Mouse (Mus musculus) layer of hippocampus, adult 9-11 months (tissue): ENCODE data around the gene Gen1.

Experiments
- DNase-seq: peaks from one replicate; pipeline ENCODE4 v3.0.0; 2022

Gen1 gene

DNA sequence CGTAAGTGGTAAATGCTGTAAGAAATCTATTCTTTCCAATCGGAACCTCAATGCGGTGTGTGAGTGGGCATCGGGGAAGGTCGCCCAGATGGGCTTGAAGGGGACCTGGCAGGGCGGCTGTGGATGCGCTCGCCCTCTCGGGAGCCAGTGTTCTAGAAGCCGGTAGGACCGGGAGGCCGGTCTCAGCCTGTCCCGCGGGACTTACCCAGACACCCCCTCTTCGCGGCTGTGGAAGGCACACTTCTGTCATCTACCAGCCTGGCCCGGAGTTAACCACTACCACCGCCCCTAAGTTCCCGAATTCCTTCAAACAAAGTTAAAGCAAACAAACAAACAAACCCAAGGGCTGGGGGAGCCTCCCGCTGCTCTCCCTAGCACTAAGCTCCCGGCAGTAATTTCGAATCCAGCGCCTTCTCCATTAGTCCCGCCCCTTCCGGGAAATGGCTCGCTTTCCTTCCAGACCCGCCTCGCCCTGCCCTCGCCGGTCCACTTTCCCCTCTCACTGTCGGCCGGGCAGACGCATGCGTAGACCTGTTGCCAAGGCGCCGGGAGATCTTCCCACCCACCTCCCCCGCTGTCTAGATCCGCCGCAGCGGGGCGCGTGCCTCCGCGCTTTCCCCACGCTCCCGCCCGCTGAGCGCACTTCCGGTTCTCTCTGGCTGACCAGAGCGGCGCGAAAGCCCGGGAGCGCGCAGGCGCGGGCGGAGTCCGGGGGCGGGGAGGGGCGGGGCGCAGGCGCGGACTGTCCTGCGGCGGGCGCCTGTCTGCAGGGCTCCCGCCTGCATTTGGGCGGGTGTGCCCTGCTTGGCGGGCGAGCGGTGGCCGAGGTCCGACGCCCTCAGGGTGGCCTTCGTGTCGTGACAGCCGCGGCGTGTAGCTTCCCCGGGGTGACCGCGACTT is at the start of gene Gen1, which contains the start of gene Smc6:
Gene Gen1 (minus strand): TSS at position 420 of the 900 bp plus-strand sequence.
Gene Smc6 (plus strand): TSS at position 505 of the 900 bp plus-strand sequence.
- DNase-seq = peak; percentile 93

DNA sequence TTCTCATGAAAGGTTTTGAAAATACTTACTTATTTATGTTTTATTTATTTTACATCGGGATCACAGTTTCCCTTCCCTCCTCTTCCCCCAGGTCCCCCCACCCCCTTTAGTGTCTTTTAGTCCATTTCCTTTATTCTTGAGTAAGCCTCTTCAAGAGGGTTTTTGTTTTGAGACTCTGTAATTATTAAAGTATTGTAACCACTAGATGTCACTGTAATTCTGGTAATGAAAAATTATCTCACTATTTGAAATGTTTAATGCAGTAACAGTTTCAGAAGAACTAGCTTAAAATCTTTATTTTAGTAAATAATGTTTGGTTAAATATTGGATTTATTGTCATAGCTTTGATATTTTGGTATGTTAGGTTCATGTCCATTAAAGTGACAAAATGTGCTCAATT is 48.2 kb upstream of the Gen1 start:
- DNase-seq = no peak

DNA sequence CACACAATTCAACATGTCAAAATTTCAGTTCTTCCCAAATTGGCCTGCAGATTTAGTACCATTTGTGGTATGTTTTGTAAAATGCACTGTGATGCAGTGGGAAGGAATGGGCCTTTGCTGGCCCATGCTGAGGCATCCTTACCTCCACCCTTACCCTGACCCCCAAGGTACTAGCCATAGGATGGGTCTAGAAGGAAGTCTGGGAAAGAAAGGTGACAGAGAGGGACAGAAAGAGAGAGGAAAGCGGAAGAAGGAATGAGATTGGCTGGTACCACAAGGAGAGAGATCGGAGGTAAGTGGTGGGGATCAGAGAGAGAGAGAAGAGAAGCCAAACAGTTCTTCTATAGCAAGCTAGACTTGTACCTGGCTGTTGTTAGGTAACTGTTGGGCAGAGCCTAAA is 45.5 kb upstream of the Gen1 start:
- DNase-seq = no peak

DNA sequence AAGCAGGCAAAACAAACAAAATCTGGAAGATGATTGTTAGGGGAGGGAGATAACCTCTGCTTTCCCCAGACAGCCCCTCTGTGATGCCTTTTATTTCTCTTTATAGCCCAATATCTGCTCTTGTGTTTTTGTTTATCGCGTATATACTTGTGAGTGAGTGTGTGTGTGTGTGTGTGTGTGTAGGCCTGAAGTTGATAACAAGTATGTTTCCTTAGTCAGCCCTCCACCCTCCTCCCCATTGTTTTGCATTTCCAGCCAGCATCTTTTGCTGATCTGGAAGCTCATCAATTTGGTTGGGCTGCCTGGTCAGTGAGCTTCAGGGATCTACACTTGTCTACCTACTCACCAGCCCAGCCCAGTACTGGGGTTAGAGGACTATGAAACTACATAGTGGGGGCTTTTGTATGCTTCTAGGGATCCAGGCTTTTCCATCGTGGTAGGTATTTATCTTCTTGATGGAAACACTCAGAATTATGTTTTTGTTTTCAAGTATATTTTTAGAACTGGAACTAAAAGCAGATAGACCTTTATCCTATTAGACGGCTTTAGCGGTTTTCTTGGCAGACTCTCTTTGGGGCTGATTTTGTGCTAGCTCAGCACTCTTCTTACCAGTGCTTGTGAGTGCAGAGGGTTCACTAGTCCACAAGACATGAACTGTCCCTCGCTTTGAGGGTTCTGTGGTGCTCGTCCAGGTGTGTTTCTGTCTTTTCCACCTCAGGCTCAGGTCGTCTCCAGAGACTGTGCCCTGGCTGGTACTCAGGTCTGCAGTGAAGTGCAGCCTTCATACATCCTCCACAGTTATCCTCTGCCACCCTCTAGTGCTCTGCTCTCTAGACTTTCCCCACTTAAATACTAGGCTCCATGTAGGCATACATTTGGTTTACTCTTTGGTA is 41.4 kb upstream of the Gen1 start:
- no peak for DNase-seq

DNA sequence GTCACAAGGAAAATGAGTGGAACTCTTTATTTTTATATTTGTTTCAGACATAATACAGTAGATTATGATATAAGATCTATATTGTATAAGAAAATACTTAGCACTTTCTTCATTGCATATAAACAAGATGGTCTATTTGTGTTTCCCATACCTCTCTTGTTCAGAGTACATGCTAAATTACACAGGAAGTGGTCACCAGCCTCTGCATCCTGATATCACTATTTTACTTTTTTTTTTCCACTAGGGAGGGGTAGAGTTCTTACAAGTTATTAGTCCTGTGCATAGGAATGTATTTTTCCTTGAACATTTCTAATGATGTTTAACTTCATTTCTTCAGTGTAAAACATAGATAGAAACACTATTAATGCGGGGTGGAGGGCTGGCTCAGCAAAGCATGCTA is 35.3 kb upstream of the Gen1 start:
- DNase-seq = no peak

DNA sequence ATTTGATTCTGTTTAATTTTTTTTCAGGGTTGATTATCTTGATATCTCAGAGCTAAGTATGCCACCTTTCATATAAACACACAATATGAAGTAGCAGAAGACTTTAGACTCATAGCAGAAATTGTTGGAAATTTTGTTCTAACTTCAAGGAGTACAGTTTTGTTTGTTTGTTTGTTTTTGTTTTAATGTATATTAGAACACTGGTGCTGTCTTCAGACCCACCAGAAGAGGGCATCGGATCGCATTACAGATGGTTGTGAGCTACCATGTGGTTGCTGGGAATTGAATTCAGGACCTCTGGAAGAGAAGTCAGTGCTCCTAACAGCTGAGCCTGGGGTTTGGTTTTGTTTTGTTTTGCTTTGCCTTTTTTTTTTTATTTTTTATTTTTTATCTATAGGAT is 20.8 kb upstream of the Gen1 start:
- no peak for DNase-seq

DNA sequence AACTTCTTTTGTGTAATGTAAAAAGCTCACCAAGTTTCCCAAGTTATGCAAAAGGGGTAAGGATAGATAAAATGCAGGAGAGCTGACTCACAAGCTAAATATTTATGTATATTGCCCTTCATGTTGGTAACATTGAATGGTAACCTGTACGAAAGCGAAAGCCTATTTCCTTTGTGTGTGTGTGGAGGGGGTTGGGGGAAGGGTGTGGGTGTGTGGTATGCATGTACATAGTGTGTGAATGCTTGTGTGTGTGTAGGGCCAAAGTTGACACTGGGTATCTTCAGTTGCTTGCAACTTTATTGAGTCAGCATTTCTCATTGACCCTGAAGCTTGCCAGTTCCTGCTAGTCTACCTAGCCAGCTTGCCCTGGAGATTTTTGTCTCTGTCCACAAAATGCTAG is 16.0 kb upstream of the Gen1 start:
- no peak for DNase-seq

DNA sequence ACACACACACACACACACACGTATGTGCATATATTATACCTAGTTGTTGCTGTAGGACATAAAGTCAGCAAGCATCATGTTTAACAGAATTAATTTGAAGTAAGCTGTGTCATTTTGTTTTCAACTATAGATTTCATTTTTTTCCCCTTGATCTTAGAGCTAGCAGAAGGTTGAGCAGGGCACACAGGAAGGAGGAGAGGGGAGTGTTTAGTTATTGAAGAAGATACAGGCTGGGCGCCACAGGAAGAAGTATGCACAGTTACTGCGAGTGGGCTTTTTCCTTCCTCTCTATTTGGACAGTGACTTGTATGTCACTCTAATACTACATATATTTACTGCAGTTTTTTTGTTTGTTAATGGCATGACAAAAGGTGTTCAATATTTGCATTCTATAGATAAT is 14.3 kb upstream of the Gen1 start:
- DNase-seq = no peak

DNA sequence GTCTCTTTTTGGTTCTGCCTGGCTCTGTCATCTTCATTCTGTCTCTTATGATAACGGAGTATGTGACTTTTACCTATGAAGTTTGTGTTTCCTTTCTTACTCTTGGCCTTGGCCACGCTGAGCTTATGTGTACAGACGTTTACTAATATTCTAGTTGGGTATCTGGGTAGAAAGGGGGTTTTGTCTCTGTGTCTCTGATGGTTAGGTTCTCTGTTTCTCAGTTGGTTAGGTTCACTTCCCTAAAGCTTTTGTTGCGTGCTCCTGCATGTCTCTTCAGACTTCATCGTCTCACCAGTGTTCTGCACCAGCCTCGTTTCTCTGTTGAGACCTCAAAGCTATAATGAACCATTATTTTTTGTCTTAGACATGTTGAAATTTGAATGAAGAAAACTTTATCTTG is 11.6 kb upstream of the Gen1 start:
- no peak for DNase-seq

DNA sequence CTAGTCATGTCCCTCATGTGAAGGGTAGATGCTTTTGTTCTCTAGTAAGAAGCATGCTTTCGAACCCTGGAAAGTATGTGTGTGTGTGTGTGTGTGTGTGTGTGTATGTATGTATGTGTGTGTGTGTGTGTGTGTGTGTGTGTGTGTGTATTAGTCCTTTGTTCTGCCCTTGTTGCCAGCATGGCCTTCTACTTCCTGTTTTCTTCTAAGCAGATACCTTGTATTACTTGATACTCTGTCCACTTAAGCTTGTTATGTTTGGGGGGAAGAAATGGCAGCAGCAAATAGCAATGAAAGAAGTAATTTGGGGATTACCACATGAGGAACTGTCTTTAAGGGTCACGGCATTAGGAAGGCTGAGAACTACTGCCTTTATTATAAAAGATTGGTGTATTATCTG is 11.0 kb upstream of the Gen1 start:
- no peak for DNase-seq

DNA sequence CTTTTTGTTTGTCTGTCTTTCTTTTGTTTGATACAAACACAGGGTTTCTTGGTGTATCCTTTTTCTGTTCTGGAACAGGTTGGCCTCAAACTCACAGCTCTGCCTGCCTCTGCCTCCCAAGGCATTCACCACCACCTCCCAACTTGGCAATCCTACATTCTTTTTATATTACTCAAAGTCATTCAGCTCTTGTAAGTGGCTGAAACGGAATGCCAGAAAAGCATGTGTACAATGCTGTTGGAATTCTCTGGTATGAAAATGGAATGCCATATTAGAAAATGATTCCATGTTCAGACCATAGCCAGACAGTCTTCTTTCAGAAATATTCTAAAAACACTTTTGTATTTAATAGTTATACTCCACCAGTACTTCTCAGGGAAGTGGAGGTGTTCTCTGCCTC is 7.6 kb upstream of the Gen1 start:
- DNase-seq = no peak

DNA sequence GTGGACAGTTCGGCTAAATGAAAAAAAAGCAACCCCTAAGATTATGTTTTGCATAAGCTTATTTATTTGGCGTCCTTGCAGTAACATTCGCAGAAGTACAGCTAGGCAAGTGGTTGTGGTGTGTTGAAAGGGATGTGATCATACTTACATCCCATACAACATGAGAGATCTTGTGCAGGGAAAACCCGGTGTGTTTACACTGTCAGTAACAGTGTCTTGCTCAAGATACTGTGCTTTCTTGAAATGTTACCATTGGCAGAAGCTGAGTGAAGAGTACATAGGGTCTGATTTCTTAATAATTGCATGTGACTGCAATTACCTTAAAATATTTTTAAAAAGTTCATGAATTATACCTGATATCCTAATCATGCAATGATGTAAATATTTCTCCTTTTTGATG is 7.0 kb upstream of the Gen1 start:
- no peak for DNase-seq

DNA sequence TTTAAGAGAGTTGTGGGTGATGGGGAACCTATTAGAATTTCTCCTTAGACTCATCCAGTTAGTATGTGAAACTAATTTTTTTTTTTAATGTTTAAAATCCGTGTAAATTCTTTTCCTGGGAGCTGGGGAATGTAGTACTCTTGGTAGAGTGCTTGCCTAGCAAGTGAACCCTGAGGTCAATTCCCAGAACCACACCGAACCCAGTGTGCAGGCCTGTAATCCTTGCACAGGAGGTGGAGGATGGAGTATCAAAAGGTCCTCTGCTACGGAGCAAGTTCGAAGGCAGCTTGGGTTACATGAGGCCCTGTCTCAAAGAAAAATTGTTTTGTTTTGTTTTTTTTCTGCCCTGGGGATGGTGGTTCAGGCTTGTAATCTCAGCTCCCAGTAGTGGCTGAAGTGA is 1.4 kb upstream of the Gen1 start:
- DNase-seq = no peak

DNA sequence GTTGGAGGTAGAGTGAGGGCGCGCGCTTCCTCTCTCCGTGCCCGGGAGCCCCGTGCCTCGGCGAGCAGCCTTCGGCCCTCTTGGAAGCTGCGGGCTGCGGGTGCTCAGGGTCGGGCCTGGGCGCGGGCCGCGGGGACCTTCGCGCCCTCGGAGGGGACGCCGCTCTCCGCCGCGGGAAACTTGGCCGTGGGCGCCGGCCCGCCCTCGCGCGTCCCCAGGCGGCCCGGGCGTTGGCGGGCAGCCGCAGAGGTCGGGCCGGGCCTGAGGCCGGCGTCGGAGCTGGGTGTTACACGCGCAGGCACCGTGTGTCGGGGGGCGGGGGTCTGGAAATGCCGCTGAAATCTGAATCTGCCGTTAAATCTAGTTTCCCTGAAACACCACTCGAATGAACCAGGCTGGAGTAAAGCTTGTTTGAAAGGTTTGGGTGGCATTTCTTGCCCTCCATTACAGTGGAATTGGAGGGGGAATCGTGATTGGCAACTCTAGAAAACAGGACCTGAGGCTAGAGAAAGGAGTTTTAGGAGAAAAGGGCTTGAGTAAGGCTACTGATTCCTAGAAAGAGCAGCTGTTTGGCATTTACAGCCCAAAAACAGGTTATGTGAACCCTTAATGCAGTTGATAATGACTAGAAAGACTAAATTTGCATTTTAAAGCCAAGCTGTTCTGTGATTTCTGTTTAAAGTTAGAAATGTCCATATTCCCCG is 833 bp upstream of the Gen1 start:
- no peak for DNase-seq

DNA sequence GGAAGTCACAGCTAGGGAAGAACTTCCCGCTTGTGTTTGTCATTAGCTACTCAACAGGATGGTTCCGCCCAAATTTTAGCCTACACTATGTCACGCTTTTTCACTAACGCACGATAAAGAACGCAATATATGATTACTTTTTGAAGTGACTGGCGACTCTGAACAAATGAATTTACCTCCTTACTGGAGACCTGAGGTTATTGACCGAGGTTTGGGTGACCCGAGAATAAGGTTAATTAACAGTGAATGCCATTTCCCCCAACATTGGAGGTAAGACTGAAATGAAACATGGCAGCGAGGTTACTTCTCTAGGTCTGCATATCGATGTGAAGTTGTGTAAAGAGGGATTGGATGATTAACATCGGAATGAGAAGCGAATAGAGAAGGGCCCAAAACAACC is 706 bp downstream of the Gen1 start:
- DNase-seq = no peak

DNA sequence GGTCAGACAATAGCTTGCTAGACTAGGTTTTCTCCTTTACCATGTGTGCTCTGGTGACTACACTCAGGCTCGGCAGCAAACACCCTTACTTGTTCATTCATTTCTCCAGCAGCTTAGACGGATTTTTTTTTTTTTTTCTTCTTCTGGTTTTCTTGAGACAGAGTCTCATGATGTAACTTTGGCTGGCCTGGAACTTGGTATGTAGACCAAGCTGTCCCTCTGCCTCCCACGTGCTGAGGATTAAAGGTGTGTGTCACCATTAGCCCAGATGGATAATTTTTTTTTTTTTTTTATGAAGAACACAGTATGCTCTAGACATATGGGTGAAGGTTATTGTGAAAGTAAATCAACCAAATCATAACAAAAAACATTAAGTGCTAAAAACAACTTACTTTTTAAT is 15.3 kb downstream of the Gen1 start:
- no peak for DNase-seq

DNA sequence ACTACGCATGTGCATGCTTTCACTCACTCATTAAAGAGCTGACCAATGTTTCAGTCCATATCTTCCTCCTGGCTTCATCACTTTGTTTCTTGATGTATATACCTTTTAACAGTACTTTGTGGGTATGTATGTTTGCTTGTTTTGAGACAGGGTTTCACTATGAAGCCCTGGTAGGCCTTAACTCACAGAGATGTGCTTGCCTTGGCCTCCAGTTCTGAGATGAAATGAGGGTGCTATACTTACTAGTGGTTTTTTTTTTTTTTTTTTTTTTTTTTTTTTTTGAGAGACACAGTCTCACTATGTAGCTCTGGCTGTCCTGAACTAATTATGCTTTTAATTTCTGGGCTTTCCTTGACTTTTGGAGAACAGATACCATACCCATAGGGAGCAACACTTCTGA is 18.1 kb downstream of the Gen1 start:
- DNase-seq = no peak

DNA sequence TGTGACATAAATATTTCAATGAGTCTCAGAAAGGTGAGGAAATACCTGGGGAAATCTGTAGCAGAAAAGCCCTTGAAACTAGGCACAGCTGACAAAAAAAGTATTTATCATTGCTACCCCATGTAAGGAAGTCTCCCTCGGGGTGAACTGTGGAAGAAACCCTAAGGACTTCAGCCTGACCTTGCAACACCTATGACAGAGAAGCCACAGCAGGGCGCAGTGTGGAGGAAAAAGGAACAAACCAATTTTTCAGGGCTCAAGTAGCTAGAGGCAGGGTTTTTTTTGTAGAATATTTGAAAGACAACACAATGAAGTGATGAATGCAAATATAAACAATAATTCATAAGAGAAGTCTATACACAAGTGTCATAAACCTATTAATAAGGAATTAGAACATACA is 29.6 kb downstream of the Gen1 start:
- no peak for DNase-seq

DNA sequence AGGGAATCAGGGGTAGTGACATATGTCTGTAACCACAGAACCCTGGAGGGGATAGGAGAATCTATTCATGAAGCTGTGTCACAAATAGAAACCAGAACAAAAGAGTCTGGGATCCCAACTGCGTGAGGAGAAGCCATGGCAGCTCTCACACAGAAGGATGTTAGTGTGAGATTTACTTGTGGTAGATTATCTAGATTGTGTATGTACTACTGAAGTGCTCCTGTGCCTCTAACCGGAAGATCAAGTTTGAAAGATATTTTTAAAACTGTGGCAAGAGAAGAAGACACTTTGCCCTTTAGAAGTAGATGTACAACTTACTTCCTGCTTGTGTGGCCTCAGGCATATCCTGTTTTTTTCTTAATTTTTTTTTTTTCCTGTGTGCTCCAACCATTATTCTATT is 35.3 kb downstream of the Gen1 start:
- no peak for DNase-seq

DNA sequence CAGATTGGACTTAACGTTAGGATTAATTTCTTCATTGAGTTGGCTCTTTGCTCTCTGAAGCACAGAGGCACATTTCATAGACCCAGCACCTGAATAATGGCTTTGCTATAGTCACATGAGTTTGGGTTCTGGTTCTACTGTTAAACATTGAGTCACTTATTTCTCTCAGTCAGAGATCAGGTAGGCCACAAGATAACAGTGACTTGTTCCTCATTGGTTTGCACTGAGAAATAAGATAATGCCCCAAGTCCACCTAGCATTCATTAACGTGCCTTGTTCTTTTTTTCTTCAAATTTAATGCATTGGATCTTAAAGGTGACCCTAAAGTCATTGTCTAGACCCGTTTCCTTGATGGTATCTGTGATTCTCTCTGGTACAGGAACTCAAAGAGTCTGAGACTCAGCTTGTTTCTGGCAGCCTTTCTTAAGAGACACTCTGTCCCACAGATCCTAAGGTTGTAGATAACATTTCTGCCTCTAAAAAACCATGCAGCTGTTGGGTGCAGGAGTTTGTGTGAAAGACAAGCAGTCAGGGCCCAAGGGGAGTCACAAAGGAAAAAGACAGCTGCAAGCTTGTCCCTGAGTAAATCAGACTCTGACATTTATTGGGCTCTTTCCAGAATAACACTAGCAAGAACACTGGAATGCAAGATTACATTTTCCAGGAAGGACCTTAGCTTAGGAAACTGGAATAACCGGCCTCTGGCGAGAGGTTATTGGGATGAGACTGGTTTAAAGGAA is 38.9 kb downstream of the Gen1 start:
- no peak for DNase-seq

DNA sequence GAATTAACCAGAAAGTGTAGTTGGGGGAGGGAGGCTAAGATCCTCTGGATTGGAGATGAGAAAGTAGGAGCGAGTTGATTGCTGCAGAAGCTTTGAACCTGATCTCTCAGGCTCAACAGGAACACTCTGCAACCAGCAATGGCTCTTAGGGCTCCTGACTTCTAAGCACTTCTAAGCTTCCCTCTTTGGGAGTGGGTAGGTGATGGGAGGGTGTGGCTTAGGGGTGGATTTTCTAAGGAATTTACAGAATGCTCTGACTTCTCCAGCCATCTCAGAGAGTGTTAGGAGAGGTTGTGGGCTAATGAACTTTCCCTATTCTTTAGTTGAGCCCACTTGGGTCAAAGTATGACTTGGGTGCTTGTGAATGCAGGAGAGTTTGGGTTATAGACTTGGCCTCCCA is 39.5 kb downstream of the Gen1 start:
- DNase-seq = no peak

DNA sequence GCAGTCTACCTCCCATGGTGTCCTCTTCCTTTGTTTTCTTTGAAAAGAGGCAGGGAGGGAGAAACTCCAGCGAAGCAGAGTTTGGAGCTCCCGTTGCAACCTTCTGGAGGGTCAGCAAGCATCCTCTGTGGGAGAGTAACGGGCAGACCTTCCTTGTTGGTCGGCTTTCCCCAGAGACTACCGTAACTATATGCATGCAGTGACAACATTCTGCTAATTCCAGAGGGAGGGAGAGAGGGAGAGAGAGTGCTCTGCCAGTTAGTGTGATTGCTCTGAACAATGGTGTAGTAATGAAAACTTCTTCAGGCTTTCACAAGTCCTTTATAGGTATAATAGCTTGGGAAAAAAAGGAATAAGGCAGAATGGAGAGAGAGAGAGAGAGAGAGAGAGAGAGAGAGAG is 40.9 kb downstream of the Gen1 start:
- DNase-seq = no peak

DNA sequence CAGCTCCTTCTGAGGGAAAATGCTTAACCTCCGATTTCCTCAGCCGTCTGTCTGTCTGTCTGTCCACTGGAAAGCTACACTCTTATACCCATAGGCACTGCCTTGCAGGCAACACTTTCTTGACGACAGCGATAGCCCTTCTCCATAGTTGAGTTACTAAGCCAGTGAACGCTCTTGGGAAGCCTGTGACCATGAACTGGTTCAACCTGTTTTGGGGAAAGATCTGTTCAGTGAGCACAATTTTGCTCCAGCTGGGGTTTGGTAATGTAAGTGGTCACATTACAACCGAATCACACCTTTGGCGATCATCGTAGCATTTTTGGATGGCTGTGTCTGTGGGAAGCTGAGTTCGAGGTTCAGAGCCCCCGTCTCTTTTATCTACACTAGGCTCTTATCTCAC is 42.5 kb downstream of the Gen1 start:
- DNase-seq = no peak
